ENCODE assay signal across 29 mouse cellular contexts in the genomic region with DNA sequence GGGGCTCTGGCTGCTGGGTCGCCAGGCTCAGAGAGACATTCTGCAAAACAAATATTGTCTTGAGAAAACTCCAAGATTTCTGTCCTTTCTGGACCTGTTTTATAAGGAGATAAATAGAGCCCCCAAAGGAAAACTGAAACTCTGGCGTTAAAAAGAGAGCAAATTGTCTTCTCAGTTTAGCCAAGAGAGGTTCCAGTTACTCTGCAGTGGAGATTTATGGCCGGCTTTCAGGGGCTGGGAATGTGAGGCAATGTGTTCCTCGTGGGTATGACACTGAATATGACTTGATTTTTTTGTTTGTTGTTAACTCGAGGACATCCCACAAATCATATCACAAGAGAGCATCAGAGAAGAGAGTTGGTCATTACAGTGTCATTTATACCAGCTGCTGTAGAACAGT.
DNase-seq lines count a peak whose midpoint lies in the region; ATAC-seq and TF ChIP-seq lines count a peak whose summit lies in the region.
"Had no signal": no experiment of that assay in that cellular context is flagged by ENCODE, and none has a peak within 500 bp of the region (broad histone marks: within the 10 kb centered on the region; RNA-seq: fewer than 3 reads in every experiment).

No protein-coding gene starts in this region.

- H3K27ac ChIP-seq in kidney, postnatal 0 days: no peak overlapping the region
- H3K27ac ChIP-seq: hindbrain, embryonic 12.5 days; hindbrain, postnatal 0 days; intestine, embryonic 15.5 days; liver, embryonic 12.5 days; midbrain, embryonic 12.5 days; neural tube, embryonic 12.5 days; stomach, postnatal 0 days had no signal

- H3K4me2 ChIP-seq in kidney, postnatal 0 days (ENCODE audit: low read length): no peak overlapping the region
- H3K4me2 ChIP-seq: hindbrain, embryonic 12.5 days; intestine, embryonic 15.5 days; liver, embryonic 12.5 days; midbrain, embryonic 12.5 days; neural tube, embryonic 12.5 days had no signal

- no peaks in the 10 kb centered on the region for H3K4me1 ChIP-seq in kidney, postnatal 0 days (replicated peaks; ENCODE audit: insufficient read depth, low read length)
- H3K4me1 ChIP-seq: hindbrain, embryonic 12.5 days; intestine, embryonic 15.5 days; liver, embryonic 12.5 days; megakaryocyte, embryonic 14.5 days; midbrain, embryonic 12.5 days; neural tube, embryonic 12.5 days had no signal

- peak; percentile 44 for DNase-seq in heart, adult 8-10 months (ENCODE audit: low spot score)
- DNase-seq in heart, postnatal 36 days: no peak
- peak; percentile 68 for DNase-seq in kidney, postnatal 0 days (ENCODE audit: low spot score)
- no peak for DNase-seq in kidney, adult 18-20 months
- peak; percentile 32 for DNase-seq in gastrocnemius, postnatal 14 days
- DNase-seq in thymus, postnatal 4 days: no peak
- DNase-seq: adrenal gland, adult 2 months; B cell, adult 2 months; cerebellum, adult 2 months; cerebellum, postnatal 14 days; heart, postnatal 14 days; left cerebral cortex, postnatal 4 days; liver, postnatal 0 days; lung, postnatal 4 days; right cerebral cortex, adult 18-20 months; thymus, adult 18-20 months; thymus, postnatal 25 days had no signal

- no peak for TF ChIP-seq CTCF in kidney, postnatal 0 days (IDR thresholded peaks at IDR 0.05; ENCODE audit: low read depth)

- no peak overlapping the region for H3K9ac ChIP-seq in kidney, postnatal 0 days (ENCODE audit: low read depth, low read length)
- H3K9ac ChIP-seq: hindbrain, embryonic 12.5 days; intestine, embryonic 15.5 days; liver, embryonic 12.5 days; liver, postnatal 0 days; midbrain, embryonic 12.5 days; neural tube, embryonic 12.5 days had no signal

- no peaks in the 10 kb centered on the region for H3K9me3 ChIP-seq in kidney, postnatal 0 days (replicated peaks; ENCODE audit: low read length)
- H3K9me3 ChIP-seq: hindbrain, embryonic 12.5 days; intestine, embryonic 15.5 days; liver, embryonic 12.5 days; megakaryocyte, embryonic 14.5 days; midbrain, embryonic 12.5 days; neural tube, embryonic 12.5 days had no signal

- intact Hi-C loops in heart, postnatal 36 days (cut with DNase I): no loop called here
- intact Hi-C loops in gastrocnemius, postnatal 14 days (cut with DNase I; ENCODE audit: low total_unique reads): no loop called here

- H3K36me3 ChIP-seq in kidney, postnatal 0 days (ENCODE audit: insufficient read depth, low read length): no peaks in the 10 kb centered on the region
- H3K36me3 ChIP-seq: hindbrain, embryonic 12.5 days; intestine, embryonic 15.5 days; liver, embryonic 12.5 days; midbrain, embryonic 12.5 days; neural tube, embryonic 12.5 days had no signal

- no peak overlapping the region for H3K4me3 ChIP-seq in kidney, postnatal 0 days (replicated peaks; ENCODE audit: low read depth, low read length)
- H3K4me3 ChIP-seq: erythroblast, embryonic 14.5 days; hindbrain, embryonic 12.5 days; intestine, embryonic 15.5 days; liver, embryonic 12.5 days; megakaryocyte, embryonic 14.5 days; midbrain, embryonic 12.5 days; myocyte; neural tube, embryonic 12.5 days had no signal

- 13% methylated on average over 5 of the region's 5 CpGs for WGBS in kidney, postnatal 0 days

- H3K27me3 ChIP-seq in kidney, postnatal 0 days (ENCODE audit: insufficient read depth, low read length): no peaks in the 10 kb centered on the region
- H3K27me3 ChIP-seq: hindbrain, embryonic 12.5 days; midbrain, embryonic 12.5 days; neural tube, embryonic 12.5 days had no signal

- ATAC-seq in kidney, postnatal 0 days (replicated peaks; ENCODE audit: low FRiP score, low read depth): no peak
- ATAC-seq: activated CD4-positive, CD25-positive, alpha-beta regulatory T cell, adult 4 months; forebrain, embryonic 16.5 days; hindbrain, postnatal 0 days; intestine, embryonic 15.5 days; liver, embryonic 12.5 days; liver, postnatal 0 days had no signal

Comparison
In these comparisons a context has a peak if more than half of its experiments do, and no peak if none do; other contexts are left out.
1. DNase-seq: peak in heart, adult 8-10 months (single experiment), kidney, postnatal 0 days (single experiment) and gastrocnemius, postnatal 14 days (single experiment); none in heart, postnatal 36 days (0 of 2), kidney, adult 18-20 months (single experiment) and thymus, postnatal 4 days (single experiment).